Mouse (Mus musculus) adrenal gland, adult 18-20 months (tissue): ENCODE measurements at regions not wholly inside any gene's neighbourhood (a gene's known extent, or its start where the extent isn't known, plus 50 kb on each side); places are given as distances from the start of the nearest gene placed in this dataset.
"Not testable (repeated sequence)": the region's sequence is repeated elsewhere in the genome, so short reads cannot be mapped to it uniquely, and the experiment has no call there.

Experiments
- DNase-seq, 2 experiments: peaks; one replicate each; pipeline ENCODE4 v3.0.0; 2021 to 2022; ENCODE audit warnings: low spot score in 2 of 2

GRCm38 (mm10) chr12:70658106-70658505 lies 167.2 kb upstream of the Frmd6 start:
- DNase-seq: no peak

GRCm38 (mm10) chr12:70660388-70660787 lies 164.9 kb upstream of the Frmd6 start:
- DNase-seq: peak in 1 of 2 experiments; percentile 15

DNA sequence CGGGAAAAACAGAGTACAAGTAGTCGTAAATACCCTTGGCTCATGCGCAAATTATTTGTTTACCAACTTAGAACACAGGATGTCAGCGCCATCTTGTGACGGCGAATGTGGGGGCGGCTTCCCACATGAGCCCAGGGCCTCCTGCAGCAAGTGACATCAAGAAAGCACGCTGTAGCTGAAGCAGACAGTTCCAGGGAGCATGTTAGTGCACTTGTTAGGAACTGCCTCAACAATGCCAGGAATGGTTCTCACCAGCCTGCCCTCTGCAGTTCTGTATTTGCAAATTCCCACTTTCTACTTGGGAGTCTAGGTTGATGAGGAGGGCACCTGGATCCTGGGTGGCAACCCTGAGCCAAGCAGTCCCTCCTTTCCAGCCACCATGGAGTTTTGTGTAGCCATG lies 157.2 kb upstream of the Frmd6 start:
- DNase-seq: not testable (repeated sequence)

DNA sequence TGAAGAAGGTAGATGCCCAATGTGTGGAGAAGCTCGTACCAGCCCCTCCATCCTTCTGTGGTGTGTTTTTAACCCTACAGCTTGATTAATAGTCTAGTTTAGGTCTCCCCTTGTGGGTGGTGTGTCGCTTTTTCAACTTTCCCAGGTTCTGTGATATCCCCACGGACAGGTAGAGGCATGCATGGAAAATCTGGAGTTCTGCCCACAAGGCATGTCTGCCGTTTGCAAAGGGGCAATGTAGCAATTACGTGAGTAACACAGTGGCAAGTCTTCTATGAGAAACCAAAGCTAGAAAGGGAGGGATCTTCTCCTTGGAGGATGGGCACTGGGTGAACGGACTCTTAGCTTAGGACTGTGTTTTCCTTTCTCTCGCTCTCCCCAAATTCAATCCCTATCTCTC lies 153.2 kb upstream of the Frmd6 start:
- no peak for DNase-seq

- no peak for DNase-seq
Measured at GRCm38 (mm10) chr12:70673188-70673587, 152.1 kb upstream of the Frmd6 start.

- DNase-seq: no peak
Measured at GRCm38 (mm10) chr12:70674144-70674543, 151.2 kb upstream of the Frmd6 start.

GRCm38 (mm10) chr12:70675846-70676245 lies 149.5 kb upstream of the Frmd6 start:
- no peak for DNase-seq

GRCm38 (mm10) chr12:70679701-70680425 lies 145.5 kb upstream of the Frmd6 start:
- no peak for DNase-seq

GRCm38 (mm10) chr12:70681407-70681990 lies 143.8 kb upstream of the Frmd6 start:
- no peak for DNase-seq

GRCm38 (mm10) chr12:70684354-70684753 lies 141.0 kb upstream of the Frmd6 start:
- DNase-seq: no peak

DNA sequence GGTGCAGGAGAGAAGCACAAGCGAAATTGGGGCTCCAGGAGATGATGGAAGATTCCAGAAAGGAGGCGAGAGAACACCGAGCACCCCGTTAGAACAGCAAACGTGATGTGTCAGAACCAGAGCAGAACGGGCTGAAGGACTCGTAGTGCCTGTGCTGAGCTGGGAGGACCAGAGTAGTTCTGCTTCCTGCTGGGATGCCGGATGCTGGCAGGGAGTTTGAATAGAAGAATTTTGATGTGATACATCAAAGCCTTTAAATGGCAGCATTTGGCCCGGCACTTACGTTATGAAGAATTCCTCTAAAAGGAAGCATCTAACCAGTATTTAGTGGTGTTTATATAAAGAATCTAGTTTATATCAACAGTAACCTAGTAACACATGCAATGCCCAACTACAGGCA lies 139.9 kb upstream of the Frmd6 start:
- no peak for DNase-seq

DNA sequence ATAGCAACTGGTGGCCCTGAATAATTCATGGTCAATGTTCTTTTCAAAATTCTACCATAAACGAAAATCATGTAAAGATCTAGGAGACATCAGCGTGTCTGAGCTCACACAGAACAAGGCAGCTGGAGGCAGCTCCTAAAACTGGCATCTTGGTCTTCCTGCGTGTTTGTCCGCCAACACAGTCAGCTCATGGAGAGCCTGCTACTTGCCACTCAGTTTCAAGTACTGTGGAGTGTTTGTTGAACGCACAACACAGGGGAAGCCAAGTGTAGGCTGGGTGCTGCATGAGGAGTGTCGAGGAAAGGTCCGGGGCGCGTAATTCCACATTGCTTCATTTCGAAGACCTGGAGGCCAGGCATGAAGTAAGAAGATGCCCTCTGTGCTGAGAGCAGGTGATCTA lies 139.0 kb upstream of the Frmd6 start:
- no peak for DNase-seq

- DNase-seq: no peak
Measured at GRCm38 (mm10) chr12:70686971-70687370, 138.3 kb upstream of the Frmd6 start.

- no peak for DNase-seq
Measured at GRCm38 (mm10) chr12:70695162-70695561, 130.2 kb upstream of the Frmd6 start.

- DNase-seq: no peak
Measured at GRCm38 (mm10) chr12:70696256-70696655, 129.1 kb upstream of the Frmd6 start.

DNA sequence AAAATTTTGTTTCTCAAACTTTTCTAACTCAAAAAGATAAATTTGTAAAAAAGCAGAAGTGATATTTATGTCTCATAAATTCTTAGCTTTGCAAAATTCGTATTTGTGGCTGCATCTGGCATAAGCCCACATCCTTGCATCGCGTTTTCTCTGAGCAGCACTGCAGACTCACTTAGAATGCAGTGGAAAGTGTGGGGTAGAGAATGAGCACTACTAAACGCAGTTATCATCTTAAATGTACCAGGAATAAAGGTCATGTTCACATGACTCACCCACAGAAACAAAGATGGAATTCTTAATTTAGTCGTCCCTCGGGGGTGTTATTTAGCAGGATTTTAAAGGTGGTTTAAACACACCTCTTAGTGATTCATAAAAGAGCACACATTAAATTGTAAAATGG lies 126.8 kb upstream of the Frmd6 start:
- DNase-seq: no peak

GRCm38 (mm10) chr12:70702473-70702872 lies 122.8 kb upstream of the Frmd6 start:
- no peak for DNase-seq

GRCm38 (mm10) chr12:70706806-70707628 lies 118.3 kb upstream of the Frmd6 start:
- DNase-seq: no peak

DNA sequence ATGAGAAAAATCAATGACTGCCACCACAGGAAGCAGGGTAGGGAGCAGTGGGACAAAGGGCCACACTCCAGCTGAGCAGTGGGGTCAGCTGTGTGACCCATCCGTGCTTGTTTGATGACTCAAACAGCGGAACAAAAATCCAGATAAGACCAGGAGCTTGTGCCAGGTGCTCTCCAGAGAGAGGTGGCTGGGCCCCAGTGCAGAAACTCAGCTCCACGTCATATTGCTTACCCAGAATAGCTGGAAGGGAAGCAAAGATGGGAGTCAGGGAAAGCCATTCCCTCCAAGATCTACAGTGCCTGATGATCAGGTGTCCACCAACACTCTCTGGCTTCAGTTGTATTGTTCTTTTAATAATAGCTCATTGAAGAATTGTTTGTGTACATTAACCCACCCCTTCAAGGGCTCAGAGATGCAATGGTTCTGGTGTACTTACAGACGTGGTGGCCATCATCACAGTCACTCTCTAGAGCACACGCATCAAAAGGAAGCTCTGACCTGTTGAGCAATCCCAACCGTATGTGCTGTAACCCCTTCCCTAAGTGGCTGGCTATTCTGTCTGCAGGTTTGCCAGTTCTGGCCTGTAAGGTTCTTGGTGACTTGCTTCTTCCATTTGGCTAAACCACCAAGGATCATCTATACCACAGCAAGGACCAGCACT lies 117.6 kb upstream of the Frmd6 start:
- no peak for DNase-seq

- no peak for DNase-seq
Measured at GRCm38 (mm10) chr12:70708290-70708668, 117.0 kb upstream of the Frmd6 start.

DNA sequence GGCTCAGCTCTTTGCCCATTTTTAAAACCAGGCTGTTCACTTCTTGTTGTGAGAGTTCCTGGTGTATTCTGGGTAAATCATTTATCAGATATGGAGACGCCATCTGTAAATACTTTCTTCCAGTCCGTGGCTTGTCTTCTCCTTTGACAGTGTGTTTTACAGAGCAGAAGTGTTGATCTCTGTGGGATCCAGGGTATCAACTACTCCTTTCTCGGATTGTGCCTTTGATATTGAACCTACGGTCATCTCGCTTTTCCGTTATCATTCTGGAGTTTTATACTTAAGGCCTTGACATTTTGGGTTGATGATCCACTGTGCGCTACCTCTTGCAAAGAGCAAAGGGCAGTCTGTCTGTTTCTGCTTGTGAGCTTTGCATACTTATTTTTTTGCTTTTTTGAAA lies 115.0 kb upstream of the Frmd6 start:
- DNase-seq: no peak

- DNase-seq: no peak
Measured at GRCm38 (mm10) chr12:70711030-70711429, 114.3 kb upstream of the Frmd6 start.
